Mouse (Mus musculus) lung, postnatal 0 days (tissue): Measurements from ENCODE around the gene 1700066M21Rik. TPM values are rescaled to one million over a fixed set of nuclear protein-coding genes. Genes with fewer than 3 reads are reported as not detected.

Experiments used
- ATAC-seq: fragments of 200-750 bp; cut with Nextera tagmentation; 2 replicates; pipeline ENCODE4 v1.8.0; 2017; ENCODE audit warnings: moderate library complexity
- DNase-seq: peaks from one replicate; pipeline ENCODE4 v3.0.0-alpha.2; 2016; ENCODE audit warnings: low spot score
- H3K27ac ChIP-seq: fragments of 300-500 bp; sonication (generic); 2 replicates; pipeline ENCODE4 v1.5.1; 2014; ENCODE audit warnings: antibody characterized with exemption, mild to moderate bottlenecking, low read length, mixed read lengths
- H3K27me3 ChIP-seq: fragments of 300-500 bp; sonication (generic); replicated peaks from 2 replicates; pipeline ENCODE4 v1.6.1; 2014; ENCODE audit warnings: low read length, mixed read lengths; ENCODE audit not compliant: insufficient read depth
- H3K36me3 ChIP-seq: fragments of 300-500 bp; sonication (generic); 2 replicates; pipeline ENCODE4 v1.6.1; 2014; ENCODE audit warnings: low read length, mixed read lengths; ENCODE audit not compliant: insufficient read depth
- H3K4me1 ChIP-seq: fragments of 300-500 bp; sonication (generic); 2 replicates; pipeline ENCODE4 v1.6.1; 2014; ENCODE audit warnings: antibody characterized with exemption, low read depth, low read length, mixed read lengths; ENCODE audit not compliant: insufficient read depth
- H3K4me2 ChIP-seq: fragments of 300-500 bp; sonication (generic); replicated peaks from 2 replicates; pipeline ENCODE4 v1.6.1; 2014; ENCODE audit warnings: low read depth, mild to moderate bottlenecking, low read length, moderate library complexity, mixed read lengths
- H3K4me3 ChIP-seq: fragments of 300-500 bp; sonication (generic); 2 replicates; pipeline ENCODE4 v1.5.1; 2014; ENCODE audit warnings: low read depth, low read length
- H3K9ac ChIP-seq: fragments of 300-500 bp; sonication (generic); replicated peaks from 2 replicates; pipeline ENCODE4 v1.6.1; 2014; ENCODE audit warnings: low read depth, mild to moderate bottlenecking
- H3K9me3 ChIP-seq: fragments of 300-500 bp; sonication (generic); 2 replicates; pipeline ENCODE4 v1.6.1; 2016; ENCODE audit warnings: low read length, mixed read lengths
- CTCF ChIP-seq: IDR thresholded peaks from 2 replicates; pipeline ENCODE4 v1.5.1; 2016; ENCODE audit warnings: antibody characterized with exemption, mild to moderate bottlenecking
- EP300 ChIP-seq: IDR thresholded peaks from 2 replicates; pipeline ENCODE4 v1.6.1; 2016; ENCODE audit warnings: antibody characterized with exemption, mild to moderate bottlenecking, control low read depth
- WGBS: fragments of 180-500 bp; shearing (Covaris S2); extraction: QIAGEN DNeasy Blood & Tissue Kit; methylation state at CpG from one replicate; pipeline ENCODE4 v1.1.7; 2014; 5-methylcytosine and 5-hydroxymethylcytosine counted together
- polyA plus RNA-seq: library from polyadenylated mRNA; unstranded; fragments of >200 nt; fragmentation: Nextera tagmentation; extraction: Ambion mirVana; gene quantifications from 2 replicates; pipeline ENCODE4 v1.2.1, GENCODE M21; 2015

1700066M21Rik gene
- 5.3 and 6.3 TPM in 2 replicates for polyA plus RNA-seq

- peak within 1 kb of the TSS; percentile 89 for H3K4me3 ChIP-seq
- DNase-seq (peak; percentile 97), ATAC-seq (peak; percentile 99)
- H3K9me3 ChIP-seq, result no peaks in the 10 kb centered on the region
- peak within 1 kb of the TSS; percentile 98 for H3K4me2 ChIP-seq
- no peak for TF ChIP-seq CTCF
- TF ChIP-seq EP300, result no peak
- H3K4me1 ChIP-seq, result peaks cover 4% of the 10 kb centered on the region; the same call in 1 of the 2 replicates
- WGBS, result under 1% methylated on average over 63 of the region's 81 CpGs
- H3K9ac ChIP-seq, result peak within 1 kb of the TSS; percentile 72
- H3K36me3 ChIP-seq, result no peaks in the 10 kb centered on the region
- no peaks in the 10 kb centered on the region for H3K27me3 ChIP-seq
- H3K27ac ChIP-seq, result peak within 1 kb of the TSS; percentile 52; the same call in 1 of the 2 replicates
These were observed at the start of gene 1700066M21Rik for GRCm38 (mm10) chr1:57377376-57378341. 1700066M21Rik (plus strand) TSS chr1:57377620.

- DNase-seq, result no peak
- Histone ChIP-seq H3K9me3 (no peaks in the 10 kb centered on the region), H3K27me3 (no peaks in the 10 kb centered on the region), H3K4me1 (no peaks in the 10 kb centered on the region; the same call in 1 of the 2 replicates), H3K9ac (no peak overlapping the region), H3K36me3 (no peaks in the 10 kb centered on the region), H3K27ac (no peak overlapping the region), H3K4me2 (no peak overlapping the region), H3K4me3 (no peak overlapping the region)
- TF ChIP-seq EP300 (no peak), CTCF (no peak)
- 68% methylated on average over 5 of the region's 5 CpGs for WGBS
- ATAC-seq, result no peak
These were observed 47.9 kb upstream of the 1700066M21Rik start for GRCm38 (mm10) chr1:57329285-57330093.

GRCm38 (mm10) chr1:57330228-57330627, 47.2 kb upstream of the 1700066M21Rik start:
- ATAC-seq, result no peak
- H3K9ac ChIP-seq, result no peak overlapping the region
- 64% methylated on average over 6 of the region's 6 CpGs for WGBS
- no peak overlapping the region for H3K4me2 ChIP-seq
- no peak overlapping the region for H3K27ac ChIP-seq
- no peak overlapping the region for H3K4me3 ChIP-seq
- no peaks in the 10 kb centered on the region; the same call in 1 of the 2 replicates for H3K4me1 ChIP-seq
- DNase-seq, result no peak
- no peaks in the 10 kb centered on the region for H3K9me3 ChIP-seq
- TF ChIP-seq EP300 (no peak), CTCF (no peak)
- H3K36me3 ChIP-seq, result no peaks in the 10 kb centered on the region
- H3K27me3 ChIP-seq, result no peaks in the 10 kb centered on the region

GRCm38 (mm10) chr1:57332040-57332439, 45.4 kb upstream of the 1700066M21Rik start:
- Histone ChIP-seq H3K36me3 (no peaks in the 10 kb centered on the region), H3K27ac (no peak overlapping the region), H3K9me3 (no peaks in the 10 kb centered on the region), H3K4me3 (no peak overlapping the region), H3K27me3 (no peaks in the 10 kb centered on the region), H3K4me2 (no peak overlapping the region), H3K4me1 (no peaks in the 10 kb centered on the region; the same call in 1 of the 2 replicates), H3K9ac (no peak overlapping the region)
- ATAC-seq (no peak), DNase-seq (no peak)
- TF ChIP-seq EP300 (no peak), CTCF (no peak)
- 20% methylated on average over 4 of the region's 4 CpGs for WGBS

- DNase-seq, result peak; percentile 74
- H3K9me3 ChIP-seq, result no peaks in the 10 kb centered on the region
- no peaks in the 10 kb centered on the region for H3K36me3 ChIP-seq
- H3K4me2 ChIP-seq, result no peak overlapping the region
- H3K27ac ChIP-seq, result no peak overlapping the region
- TF ChIP-seq EP300 (no peak), CTCF (no peak)
- 6% methylated on average over 11 of the region's 11 CpGs for WGBS
- no peaks in the 10 kb centered on the region for H3K27me3 ChIP-seq
- no peak overlapping the region for H3K4me3 ChIP-seq
- H3K4me1 ChIP-seq, result no peaks in the 10 kb centered on the region; the same call in 1 of the 2 replicates
- ATAC-seq, result peak; percentile 28; the same call in 1 of the 2 replicates
- no peak overlapping the region for H3K9ac ChIP-seq
These were observed 43.7 kb upstream of the 1700066M21Rik start for GRCm38 (mm10) chr1:57333550-57334213.
